Mouse (Mus musculus): ENCODE measurements at regions not wholly inside any gene's neighbourhood (a gene's known extent, or its start where the extent isn't known, plus 50 kb on each side); places are given as distances from the start of the nearest gene placed in this dataset.

- no peak for TF ChIP-seq CTCF (IDR thresholded peaks at IDR 0.05; ENCODE audit: extremely low read depth, insufficient read length, insufficient replicate concordance, low read depth, low read length)
- no peak for TF ChIP-seq POLR2A (IDR thresholded peaks at IDR 0.05; ENCODE audit: low read depth, low read length)
These were observed 545.0 kb downstream of the Slc4a3 start for GRCm38 (mm10) chr1:76091031-76091430.
